Mouse (Mus musculus) embryonic facial prominence, embryonic 10.5 days (tissue): ENCODE results near the gene Tmem104. TPM values are rescaled to one million over a fixed set of nuclear protein-coding genes. Genes with fewer than 3 reads are reported as not detected.
A peak's percentile ranks its signal among the peaks of the same experiment; 100 is the strongest.

Source experiments
- DNase-seq: peaks from one replicate; pipeline ENCODE4 v3.0.0-alpha.2; 2017; ENCODE audit warnings: low spot score
- H3K27ac ChIP-seq: fragments of 300-500 bp; sonication (generic); replicated peaks from 2 replicates; pipeline ENCODE4 v1.5.1; 2016; ENCODE audit warnings: mild to moderate bottlenecking
- H3K27me3 ChIP-seq: fragments of 300-500 bp; sonication (generic); replicated peaks from 2 replicates; pipeline ENCODE4 v1.6.1; 2016; ENCODE audit warnings: low read depth, mild to moderate bottlenecking; ENCODE audit not compliant: poor library complexity, severe bottlenecking
- H3K36me3 ChIP-seq: fragments of 300-500 bp; sonication (generic); replicated peaks from 2 replicates; pipeline ENCODE4 v1.6.1; 2016; ENCODE audit warnings: mild to moderate bottlenecking, moderate library complexity
- H3K4me1 ChIP-seq: fragments of 300-500 bp; sonication (generic); 2 replicates; pipeline ENCODE4 v1.6.1; 2016
- H3K4me3 ChIP-seq: fragments of 300-500 bp; sonication (generic); 2 replicates; pipeline ENCODE4 v1.5.1; 2016; ENCODE audit warnings: mild to moderate bottlenecking, moderate library complexity
- H3K9me3 ChIP-seq: fragments of 300-500 bp; sonication (generic); 2 replicates; pipeline ENCODE4 v1.6.1; 2016; ENCODE audit warnings: mild to moderate bottlenecking
- WGBS: fragments of 180-500 bp; shearing (Covaris S2); methylation state at CpG from one replicate; pipeline ENCODE4 v1.1.7; 2016; 5-methylcytosine and 5-hydroxymethylcytosine counted together
- polyA plus RNA-seq: library from polyadenylated mRNA; unstranded; fragments of >200 nt; fragmentation: Nextera tagmentation; extraction: Ambion mirVana; gene quantifications from 2 replicates; pipeline ENCODE4 v1.2.1, GENCODE M21; 2016

The Tmem104 gene
- polyA plus RNA-seq, 1 experiment from 2014 or later: 10.1 TPM

- WGBS: 88% methylated on average over 7 of the region's 7 CpGs
- Histone ChIP-seq H3K4me1 (peaks cover 48% of the 10 kb centered on the region), H3K27ac (no peak overlapping the region), H3K9me3 (no peaks in the 10 kb centered on the region), H3K36me3 (peaks cover 12% of the 10 kb centered on the region), H3K27me3 (peaks cover 12% of the 10 kb centered on the region), H3K4me3 (no peak overlapping the region)
- DNase-seq: no peak
Measured at GRCm38 (mm10) chr11:115274178-115274577, 86.9 kb downstream of the Tmem104 start.

- Histone ChIP-seq H3K9me3 (no peaks in the 10 kb centered on the region), H3K27ac (no peak overlapping the region), H3K4me1 (peaks cover 48% of the 10 kb centered on the region), H3K36me3 (peaks cover 7% of the 10 kb centered on the region; the same call in 1 of the 2 replicates), H3K27me3 (peaks cover 6% of the 10 kb centered on the region), H3K4me3 (no peak overlapping the region)
- DNase-seq: no peak
- 85% methylated on average over 6 of the region's 6 CpGs for WGBS
Measured at GRCm38 (mm10) chr11:115274771-115275170, 87.5 kb downstream of the Tmem104 start.

DNA sequence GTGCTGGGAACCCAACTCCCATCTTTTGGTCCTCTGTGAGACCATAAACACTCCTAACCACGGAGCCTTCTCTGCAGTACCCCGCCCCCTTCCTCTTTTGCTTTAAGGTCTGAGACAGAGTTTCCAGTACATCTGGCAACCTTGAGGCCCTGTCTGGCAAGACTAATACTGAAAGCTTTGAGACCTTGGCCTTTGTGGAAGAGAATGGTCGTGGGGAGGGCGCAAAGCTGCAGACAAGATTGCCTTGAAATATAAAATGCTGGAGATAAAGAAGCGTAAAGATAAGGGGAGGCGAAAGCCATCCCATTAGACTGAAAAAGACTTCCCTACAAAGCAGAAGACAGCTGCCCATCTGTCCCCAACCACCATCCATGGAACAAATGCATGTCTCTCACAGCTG, 88.2 kb downstream of the Tmem104 start:
- Histone ChIP-seq H3K9me3 (no peaks in the 10 kb centered on the region), H3K4me3 (peak overlapping the region; percentile 85; the same call in 1 of the 2 replicates), H3K4me1 (peaks cover 40% of the 10 kb centered on the region), H3K27me3 (no peaks in the 10 kb centered on the region; the same call in 1 of the 2 replicates), H3K27ac (no peak overlapping the region), H3K36me3 (peaks cover 7% of the 10 kb centered on the region; the same call in 1 of the 2 replicates)
- 84% methylated on average over 6 of the region's 6 CpGs for WGBS
- DNase-seq: no peak

GRCm38 (mm10) chr11:115275954-115276353, 88.7 kb downstream of the Tmem104 start:
- peak overlapping the region; percentile 92; the same call in 1 of the 2 replicates for H3K27ac ChIP-seq
- H3K4me3 ChIP-seq: peak overlapping the region; percentile 85
- WGBS: 62% methylated on average over 3 of the region's 3 CpGs
- no peak for DNase-seq
- peaks cover 40% of the 10 kb centered on the region for H3K4me1 ChIP-seq
- no peaks in the 10 kb centered on the region for H3K9me3 ChIP-seq
- peaks cover 7% of the 10 kb centered on the region; the same call in 1 of the 2 replicates for H3K36me3 ChIP-seq
- H3K27me3 ChIP-seq: no peaks in the 10 kb centered on the region; the same call in 1 of the 2 replicates

- Histone ChIP-seq H3K4me1 (peaks cover 40% of the 10 kb centered on the region), H3K9me3 (no peaks in the 10 kb centered on the region), H3K27ac (peak within 1 kb of the TSS; percentile 92), H3K4me3 (peak within 1 kb of the TSS; percentile 85), H3K36me3 (no peaks in the 10 kb centered on the region; the same call in 1 of the 2 replicates), H3K27me3 (no peaks in the 10 kb centered on the region; the same call in 1 of the 2 replicates)
- WGBS: under 1% methylated on average over 42 of the region's 42 CpGs
- DNase-seq: peak; percentile 98
Measured at GRCm38 (mm10) chr11:115276780-115277603, 89.7 kb downstream of the Tmem104 start, which contains the start of gene Fdxr. Gene Fdxr, minus strand, starts transcription at chr11:115277050.

DNA sequence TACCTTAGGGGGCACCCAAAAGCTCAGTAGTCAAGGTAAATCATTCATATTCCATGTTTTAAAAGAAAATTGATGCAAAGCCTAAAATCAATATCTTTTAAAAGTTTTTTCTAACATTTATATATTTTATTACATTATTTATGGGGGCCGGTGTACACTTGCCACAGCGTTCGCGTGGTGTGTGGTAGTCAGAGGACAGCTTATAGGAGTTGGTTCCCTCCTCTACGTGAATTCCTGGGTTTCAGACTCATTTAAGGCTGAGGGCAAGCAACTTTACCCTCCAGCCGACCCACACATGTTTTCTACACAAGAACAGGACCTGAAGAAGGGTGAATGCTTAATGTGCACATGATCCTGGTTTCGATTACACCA, 90.3 kb downstream of the Tmem104 start:
- Histone ChIP-seq H3K4me3 (peak overlapping the region; percentile 85), H3K4me1 (peaks cover 40% of the 10 kb centered on the region), H3K27ac (peak overlapping the region; percentile 92), H3K27me3 (no peaks in the 10 kb centered on the region; the same call in 1 of the 2 replicates), H3K9me3 (no peaks in the 10 kb centered on the region), H3K36me3 (no peaks in the 10 kb centered on the region; the same call in 1 of the 2 replicates)
- DNase-seq: no peak
- WGBS: 23% methylated on average over 7 of the region's 7 CpGs

DNA sequence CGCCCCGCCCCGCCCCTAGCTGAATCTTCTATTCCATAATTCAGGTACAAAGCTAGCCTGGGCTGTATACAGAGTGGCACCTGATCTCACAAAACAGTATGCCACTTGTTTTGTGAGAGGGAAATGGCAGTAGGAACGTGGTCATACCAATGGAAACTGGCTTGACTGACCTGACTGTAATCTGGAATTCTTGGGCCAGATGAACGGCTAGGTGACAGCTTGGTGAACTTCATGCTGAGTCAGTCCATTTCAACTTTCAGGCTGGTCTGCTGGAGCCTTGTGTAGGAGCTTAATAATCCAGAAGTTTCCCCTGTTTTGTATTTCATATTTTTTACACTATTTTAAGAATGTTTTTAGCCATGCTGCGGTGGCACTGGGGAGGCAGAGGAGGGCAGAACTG, 90.9 kb downstream of the Tmem104 start:
- Histone ChIP-seq H3K27ac (no peak overlapping the region), H3K9me3 (no peaks in the 10 kb centered on the region), H3K4me1 (peaks cover 36% of the 10 kb centered on the region), H3K36me3 (no peaks in the 10 kb centered on the region; the same call in 1 of the 2 replicates), H3K27me3 (no peaks in the 10 kb centered on the region), H3K4me3 (peak overlapping the region; percentile 85)
- DNase-seq: no peak
- WGBS: 74% methylated on average over 6 of the region's 6 CpGs

- no peak for DNase-seq
- no peak overlapping the region for H3K4me3 ChIP-seq
- H3K4me1 ChIP-seq: peaks cover 30% of the 10 kb centered on the region
- no peaks in the 10 kb centered on the region; the same call in 1 of the 2 replicates for H3K36me3 ChIP-seq
- 77% methylated on average over 1 of the region's 1 CpGs for WGBS
- no peak overlapping the region for H3K27ac ChIP-seq
- H3K27me3 ChIP-seq: no peaks in the 10 kb centered on the region
- no peaks in the 10 kb centered on the region for H3K9me3 ChIP-seq
Measured at GRCm38 (mm10) chr11:115279726-115280125, 92.4 kb downstream of the Tmem104 start.

DNA sequence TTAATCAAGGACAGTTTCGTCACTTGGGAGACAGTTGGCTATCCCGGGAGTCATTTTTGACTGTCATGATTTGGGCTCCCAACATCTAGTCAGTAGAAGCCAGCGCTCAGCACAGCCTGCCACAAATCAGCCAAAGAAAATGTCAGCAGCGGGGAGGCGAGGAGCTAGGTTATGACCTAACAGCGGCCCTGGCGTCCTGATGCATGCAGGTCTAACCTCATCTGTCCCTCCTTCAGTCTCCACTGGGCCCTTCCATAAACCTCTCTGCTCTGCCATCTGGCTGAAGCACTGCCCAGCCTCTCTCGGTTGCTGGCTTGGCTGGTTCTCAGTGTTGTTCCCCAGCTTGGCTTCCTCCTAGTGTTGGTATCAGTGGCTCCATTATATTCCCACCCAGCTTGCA, 95.0 kb downstream of the Tmem104 start:
- H3K36me3 ChIP-seq: no peaks in the 10 kb centered on the region; the same call in 1 of the 2 replicates
- H3K9me3 ChIP-seq: no peaks in the 10 kb centered on the region
- H3K4me1 ChIP-seq: peaks cover 11% of the 10 kb centered on the region
- no peak overlapping the region for H3K27ac ChIP-seq
- H3K27me3 ChIP-seq: no peaks in the 10 kb centered on the region
- H3K4me3 ChIP-seq: no peak overlapping the region
- DNase-seq: no peak
- 78% methylated on average over 8 of the region's 8 CpGs for WGBS

- no peaks in the 10 kb centered on the region for H3K9me3 ChIP-seq
- H3K27me3 ChIP-seq: no peaks in the 10 kb centered on the region
- DNase-seq: no peak
- 85% methylated on average over 8 of the region's 8 CpGs for WGBS
- H3K27ac ChIP-seq: no peak overlapping the region
- H3K4me3 ChIP-seq: no peak overlapping the region
- no peaks in the 10 kb centered on the region; the same call in 1 of the 2 replicates for H3K36me3 ChIP-seq
- H3K4me1 ChIP-seq: peaks cover 7% of the 10 kb centered on the region
Measured at GRCm38 (mm10) chr11:115282723-115283485, 95.6 kb downstream of the Tmem104 start.

GRCm38 (mm10) chr11:115283486-115283765, 96.1 kb downstream of the Tmem104 start:
- no peaks in the 10 kb centered on the region; the same call in 1 of the 2 replicates for H3K36me3 ChIP-seq
- no peak overlapping the region for H3K4me3 ChIP-seq
- WGBS: 77% methylated on average over 9 of the region's 9 CpGs
- H3K27me3 ChIP-seq: no peaks in the 10 kb centered on the region
- H3K27ac ChIP-seq: no peak overlapping the region
- no peaks in the 10 kb centered on the region for H3K9me3 ChIP-seq
- DNase-seq: no peak
- H3K4me1 ChIP-seq: peaks cover 3% of the 10 kb centered on the region; the same call in 1 of the 2 replicates

DNA sequence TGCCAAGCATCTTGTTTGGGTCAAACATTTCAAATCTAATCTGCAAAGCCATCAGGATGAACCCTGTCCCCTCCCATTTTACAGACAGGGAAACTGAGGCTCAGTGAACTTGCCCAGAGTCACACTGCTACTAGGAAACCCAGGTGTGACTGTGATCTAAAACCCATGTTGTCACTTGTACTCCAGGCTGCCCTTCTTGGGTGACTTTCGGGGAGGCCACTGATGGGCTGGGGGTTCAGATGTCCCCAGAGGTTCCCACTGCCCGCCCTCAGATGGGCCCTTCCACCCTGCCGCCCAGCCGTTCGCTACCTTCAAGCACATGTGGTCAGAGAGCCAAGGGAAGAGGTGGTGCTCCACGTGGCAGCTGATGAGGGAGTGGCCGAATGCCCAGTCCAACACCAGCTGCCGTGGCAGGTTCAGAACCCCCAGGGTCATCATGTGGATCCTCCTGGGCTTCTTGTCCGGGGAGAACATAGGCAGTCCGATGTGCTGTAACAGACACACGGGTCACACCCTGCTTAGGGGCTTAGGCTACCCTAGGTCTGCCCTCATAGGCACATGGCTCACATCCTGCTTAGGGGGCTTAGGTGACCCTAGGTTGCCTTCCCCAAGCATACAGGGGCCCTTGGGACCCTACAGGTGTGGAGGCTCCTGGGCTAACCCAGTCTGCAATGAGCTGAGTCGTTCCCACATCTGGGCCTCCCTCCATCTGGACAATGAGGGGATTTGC, 96.8 kb downstream of the Tmem104 start:
- Histone ChIP-seq H3K4me3 (no peak overlapping the region), H3K9me3 (no peaks in the 10 kb centered on the region), H3K4me1 (peaks cover 3% of the 10 kb centered on the region; the same call in 1 of the 2 replicates), H3K27me3 (no peaks in the 10 kb centered on the region), H3K36me3 (no peaks in the 10 kb centered on the region; the same call in 1 of the 2 replicates), H3K27ac (no peak overlapping the region)
- no peak for DNase-seq
- WGBS: 87% methylated on average over 12 of the region's 12 CpGs
